Mouse (Mus musculus) myocyte (in vitro differentiated cells): ENCODE data around the gene Krt15.
A peak's percentile ranks its signal among the peaks of the same experiment; 100 is the strongest.

Source experiments
- MYOD1 ChIP-seq, 3 experiments: IDR thresholded peaks; one replicate each; pipeline ENCODE4 v1.6.1; 2011; ENCODE audit warnings: control low read depth in 2 of 3, low read depth in 2 of 3, mild to moderate bottlenecking in 2 of 3, moderate library complexity in 1 of 3; ENCODE audit not compliant: insufficient read length in 2 of 3, control insufficient read depth in 1 of 3
- POLR2A ChIP-seq: IDR thresholded peaks from one replicate; pipeline ENCODE4 v1.6.1; 2011; ENCODE audit warnings: low read depth, mild to moderate bottlenecking, control low read depth, moderate library complexity; ENCODE audit not compliant: insufficient read length
- POLR2AphosphoS2 ChIP-seq: IDR thresholded peaks from one replicate; pipeline ENCODE4 v1.6.1; 2011; ENCODE audit warnings: low read depth, control low read depth; ENCODE audit not compliant: insufficient read length
- TCF12 ChIP-seq: IDR thresholded peaks from one replicate; pipeline ENCODE4 v1.6.1; 2011; ENCODE audit warnings: mild to moderate bottlenecking, control low read depth; ENCODE audit not compliant: poor library complexity, insufficient read depth, severe bottlenecking
- USF1 ChIP-seq: IDR thresholded peaks from one replicate; pipeline ENCODE4 v1.6.1; 2011; ENCODE audit warnings: low read depth, mild to moderate bottlenecking, control low read depth, moderate library complexity

DNA sequence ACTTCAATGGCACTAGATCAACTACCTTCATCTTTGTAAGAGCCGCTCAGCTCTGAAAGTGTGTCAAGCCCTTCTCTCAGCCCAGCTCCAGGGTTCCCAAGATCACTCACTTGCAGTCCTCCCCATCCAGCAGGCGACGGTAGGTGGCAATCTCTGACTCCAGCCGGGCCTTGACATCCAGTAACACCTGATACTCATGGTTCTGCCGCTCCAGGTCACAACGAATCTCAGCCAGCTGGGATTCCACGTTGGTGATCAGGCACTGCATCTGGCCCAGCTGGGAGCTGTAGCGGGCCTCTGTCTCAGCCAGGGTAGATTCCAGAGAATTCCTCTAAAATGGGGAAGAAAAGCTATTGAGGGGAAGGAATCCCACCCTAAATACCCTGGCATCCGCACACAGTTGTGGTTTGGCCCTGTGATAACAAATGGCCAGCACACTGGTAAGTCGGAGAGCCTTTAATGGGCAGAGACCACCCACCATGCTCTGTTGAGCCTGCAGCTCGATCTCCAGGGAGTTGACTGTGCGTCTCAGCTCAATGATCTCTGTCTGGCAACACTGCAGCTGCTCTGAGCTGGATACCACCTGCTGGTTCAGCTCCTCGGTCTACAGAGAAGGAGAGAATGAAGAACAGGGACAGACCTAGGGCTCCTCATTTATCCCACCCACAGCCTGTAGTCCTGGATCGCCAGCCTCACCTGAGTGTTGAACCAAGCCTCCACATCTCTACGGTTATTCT lies 32.9 kb downstream of the Krt15 start:
- peak in 1 of 3 experiments; percentile 32 for TF ChIP-seq MYOD1 (IDR thresholded peaks at IDR 0.05; ENCODE audit: control insufficient read depth in 1 of 3, insufficient read length in 2 of 3, low read depth in 2 of 3)
- TF ChIP-seq POLR2A: no peak
- TF ChIP-seq POLR2AphosphoS2: no peak
- TF ChIP-seq USF1: no peak
- no peak for TF ChIP-seq TCF12
